Mouse (Mus musculus) hindbrain, embryonic 12.5 days (tissue): ENCODE results near the gene Rbm14. TPM values are rescaled to one million over a fixed set of nuclear protein-coding genes. Genes with fewer than 3 reads are reported as not detected.
A peak's percentile ranks its signal among the peaks of the same experiment; 100 is the strongest.

Experiments
- ATAC-seq: fragments of 200-750 bp; cut with Nextera tagmentation; 2 replicates; pipeline ENCODE4 v1.8.0; 2017; ENCODE audit warnings: moderate TSS enrichment; ENCODE audit not compliant: low FRiP score
- H3K27ac ChIP-seq: fragments of 300-500 bp; sonication (generic); 2 replicates; pipeline ENCODE4 v1.5.1; 2016; ENCODE audit warnings: mild to moderate bottlenecking
- H3K27me3 ChIP-seq: fragments of 300-500 bp; sonication (generic); 2 replicates; pipeline ENCODE4 v1.6.1; 2016; ENCODE audit warnings: mild to moderate bottlenecking
- H3K36me3 ChIP-seq: fragments of 300-500 bp; sonication (generic); 2 replicates; pipeline ENCODE4 v1.6.1; 2016; ENCODE audit warnings: mild to moderate bottlenecking
- H3K4me1 ChIP-seq: fragments of 300-500 bp; sonication (generic); 2 replicates; pipeline ENCODE4 v1.6.1; 2016
- H3K4me2 ChIP-seq: fragments of 300-500 bp; sonication (generic); replicated peaks from 2 replicates; pipeline ENCODE4 v1.6.1; 2016; ENCODE audit warnings: mild to moderate bottlenecking
- H3K4me3 ChIP-seq: fragments of 300-500 bp; sonication (generic); 2 replicates; pipeline ENCODE4 v1.5.1; 2016; ENCODE audit warnings: mild to moderate bottlenecking
- H3K9ac ChIP-seq: fragments of 300-500 bp; sonication (generic); 2 replicates; pipeline ENCODE4 v1.6.1; 2016; ENCODE audit warnings: mild to moderate bottlenecking, moderate library complexity
- H3K9me3 ChIP-seq: fragments of 300-500 bp; sonication (generic); replicated peaks from 2 replicates; pipeline ENCODE4 v1.6.1; 2016; ENCODE audit warnings: mild to moderate bottlenecking
- WGBS: fragments of 180-500 bp; shearing (Covaris S2); methylation state at CpG from one replicate; pipeline ENCODE4 v1.1.7; 2016; 5-methylcytosine and 5-hydroxymethylcytosine counted together
- polyA plus RNA-seq: library from polyadenylated mRNA; unstranded; fragments of >200 nt; fragmentation: Nextera tagmentation; extraction: Ambion mirVana; gene quantifications from 2 replicates; pipeline ENCODE4 v1.2.1, GENCODE M21; 2016

The Rbm14 gene
- polyA plus RNA-seq, result 96.0 and 97.9 TPM in 2 replicates

DNA sequence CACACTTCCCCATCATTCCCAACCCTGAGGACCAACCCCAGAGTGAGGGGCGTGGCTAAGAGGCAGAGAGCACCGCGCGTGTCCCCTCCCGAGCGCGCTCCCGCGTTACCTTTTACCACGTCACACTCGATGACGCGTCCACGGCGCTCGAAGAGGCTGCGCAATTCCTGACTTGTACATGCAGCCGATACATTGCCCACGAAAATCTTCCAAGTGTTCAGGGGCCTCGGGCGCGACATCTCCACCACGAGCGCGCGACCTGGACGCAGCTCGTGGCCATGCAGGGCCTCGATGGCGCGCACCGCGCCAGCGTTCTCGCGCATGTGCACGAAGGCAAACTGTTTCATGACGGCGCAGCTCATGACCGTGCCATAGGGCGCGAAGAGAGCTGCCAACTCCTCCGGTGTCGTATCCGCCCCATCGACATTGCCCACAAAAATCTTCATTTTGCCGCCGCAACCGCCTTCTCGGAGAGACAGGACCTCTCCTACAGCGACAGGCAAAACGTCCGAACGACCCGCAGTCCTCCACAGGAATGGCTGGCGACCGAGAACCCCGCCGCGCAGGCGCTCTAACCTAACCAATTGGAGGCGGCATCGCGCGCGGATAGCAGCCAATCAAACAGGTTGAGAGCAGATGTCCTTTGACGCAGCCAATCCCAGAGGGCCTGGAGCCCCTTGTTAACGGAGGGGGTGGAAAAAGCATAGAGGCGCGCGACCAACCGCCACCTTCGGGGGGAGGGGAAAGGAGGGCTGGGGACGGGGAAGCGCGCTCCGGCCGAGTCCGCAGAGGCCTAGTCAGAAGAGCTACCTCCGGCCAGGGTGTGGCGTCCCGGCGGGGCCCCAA, at the start of gene Rbm14, which contains the start of gene Gm21992:
Gene Rbm14, minus strand, starts transcription at position 572 of the 846 bp plus-strand sequence.
Gene Gm21992, minus strand, starts transcription at position 550 of the 846 bp plus-strand sequence.
- peak within 1 kb of the TSS; percentile 81 for H3K4me3 ChIP-seq
- peak within 1 kb of the TSS; percentile 93 for H3K27ac ChIP-seq
- H3K4me2 ChIP-seq, result peak within 1 kb of the TSS; percentile 96
- peaks cover 22% of the 10 kb centered on the region for H3K4me1 ChIP-seq
- no peaks in the 10 kb centered on the region for H3K36me3 ChIP-seq
- peak within 1 kb of the TSS; percentile 82 for H3K9ac ChIP-seq
- no peaks in the 10 kb centered on the region for H3K9me3 ChIP-seq
- WGBS, result under 1% methylated on average over 83 of the region's 83 CpGs
- no peaks in the 10 kb centered on the region for H3K27me3 ChIP-seq
- peak; percentile 99 for ATAC-seq

GRCm38 (mm10) chr19:4859081-4859480, 47.6 kb upstream of the Rbm14 start:
- WGBS, result 80% methylated on average over 6 of the region's 6 CpGs
- no peak for ATAC-seq
- no peak overlapping the region for H3K4me2 ChIP-seq
- H3K4me3 ChIP-seq, result no peak overlapping the region
- peaks cover 17% of the 10 kb centered on the region for H3K4me1 ChIP-seq
- H3K27ac ChIP-seq, result no peak overlapping the region
- peaks cover 16% of the 10 kb centered on the region for H3K36me3 ChIP-seq
- H3K9me3 ChIP-seq, result no peaks in the 10 kb centered on the region
- H3K27me3 ChIP-seq, result no peaks in the 10 kb centered on the region
- H3K9ac ChIP-seq, result no peak overlapping the region

GRCm38 (mm10) chr19:4855951-4856350, 44.5 kb upstream of the Rbm14 start:
- Histone ChIP-seq H3K9ac (no peak overlapping the region), H3K4me2 (peak overlapping the region; percentile 91), H3K27me3 (no peaks in the 10 kb centered on the region), H3K9me3 (no peaks in the 10 kb centered on the region), H3K27ac (no peak overlapping the region), H3K4me3 (peak overlapping the region; percentile 57), H3K36me3 (peaks cover 14% of the 10 kb centered on the region), H3K4me1 (peaks cover 14% of the 10 kb centered on the region)
- 73% methylated on average over 4 of the region's 4 CpGs for WGBS
- ATAC-seq, result no peak

DNA sequence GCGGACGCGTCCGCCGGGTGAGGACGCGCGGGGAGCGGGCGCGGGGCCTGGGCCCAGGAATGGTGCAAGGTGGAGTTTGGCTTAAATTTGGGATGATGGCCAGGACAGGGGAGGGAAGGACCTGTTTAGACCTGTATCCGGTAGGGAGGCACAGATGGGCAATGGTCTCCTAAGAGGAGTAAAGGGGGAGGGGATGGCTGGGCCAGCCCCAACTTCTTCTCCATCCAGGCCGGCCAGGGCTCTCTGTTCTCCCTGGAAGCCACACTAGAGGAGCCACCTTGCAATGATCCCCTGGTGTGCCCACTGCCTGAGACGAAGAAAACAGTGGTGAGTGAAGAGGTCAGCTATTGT, 44.0 kb upstream of the Rbm14 start:
- peaks cover 3% of the 10 kb centered on the region; the same call in 1 of the 2 replicates for H3K27me3 ChIP-seq
- H3K36me3 ChIP-seq, result peaks cover 9% of the 10 kb centered on the region
- H3K4me2 ChIP-seq, result peak overlapping the region; percentile 91
- peaks cover 14% of the 10 kb centered on the region for H3K4me1 ChIP-seq
- ATAC-seq, result no peak; the same call in 1 of the 2 replicates
- 0% methylated on average over 14 of the region's 14 CpGs for WGBS
- H3K9me3 ChIP-seq, result no peaks in the 10 kb centered on the region
- H3K4me3 ChIP-seq, result peak overlapping the region; percentile 57
- H3K27ac ChIP-seq, result peak overlapping the region; percentile 31; the same call in 1 of the 2 replicates
- peak overlapping the region; percentile 67 for H3K9ac ChIP-seq

DNA sequence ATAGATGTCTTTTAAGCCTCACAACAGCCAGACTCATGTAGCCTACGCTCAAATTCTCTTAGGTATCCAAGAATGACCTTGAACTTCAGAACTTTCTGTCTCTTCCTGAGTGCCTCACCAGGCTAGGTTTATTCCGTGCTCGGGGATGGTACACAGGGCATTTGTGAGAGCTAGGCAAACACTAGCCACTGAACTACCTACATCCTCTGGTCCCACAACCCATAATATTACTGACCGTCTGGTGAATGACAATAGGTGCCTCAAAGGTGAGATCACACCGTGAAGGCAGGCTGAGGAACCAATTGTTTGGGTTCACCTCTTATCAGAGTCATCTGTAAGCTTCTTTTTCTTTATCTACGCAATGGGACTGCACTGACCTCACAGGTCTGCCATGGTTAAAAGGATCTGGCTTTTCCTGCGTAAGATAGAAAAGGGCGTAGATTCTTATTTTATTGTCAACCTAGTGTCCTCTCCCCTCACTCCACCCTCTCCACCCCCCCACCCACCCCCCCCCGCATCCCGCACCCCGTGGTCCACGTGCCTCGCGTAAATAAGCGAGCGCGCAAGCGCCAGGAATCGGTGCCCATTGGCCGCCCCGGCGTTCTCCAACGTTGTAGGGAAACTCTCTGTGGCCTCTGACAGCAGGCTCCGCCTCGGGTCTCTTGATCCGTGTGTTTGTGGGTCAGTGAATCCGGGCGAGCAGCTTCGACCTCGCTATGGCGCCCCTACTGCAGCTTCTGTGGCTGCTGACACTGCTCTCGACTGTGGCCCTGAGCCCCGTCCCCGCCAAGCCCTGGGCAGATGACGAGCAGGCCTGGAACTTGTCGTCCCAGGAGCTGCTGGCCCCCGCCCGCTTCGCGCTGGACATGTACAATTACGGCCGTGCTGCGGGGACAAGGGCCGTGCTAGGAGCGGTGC, 43.4 kb upstream of the Rbm14 start, which contains the start of gene Ctsf:
Gene Ctsf, plus strand, starts transcription at position 579 of the 918 bp plus-strand sequence.
- Histone ChIP-seq H3K4me3 (peak within 1 kb of the TSS; percentile 57), H3K4me2 (peak within 1 kb of the TSS; percentile 91), H3K9me3 (no peaks in the 10 kb centered on the region), H3K27ac (peak within 1 kb of the TSS; percentile 31; the same call in 1 of the 2 replicates), H3K4me1 (peaks cover 14% of the 10 kb centered on the region), H3K27me3 (peaks cover 5% of the 10 kb centered on the region; the same call in 1 of the 2 replicates), H3K36me3 (0 out of 2 replicates have a peak, but pooled peaks cover 4% of the 10 kb centered on the region), H3K9ac (peak within 1 kb of the TSS; percentile 67)
- 5% methylated on average over 45 of the region's 45 CpGs for WGBS
- peak; percentile 91 for ATAC-seq

- Histone ChIP-seq H3K4me2 (no peak overlapping the region), H3K4me1 (peaks cover 4% of the 10 kb centered on the region; the same call in 1 of the 2 replicates), H3K9me3 (no peaks in the 10 kb centered on the region), H3K27me3 (peaks cover 5% of the 10 kb centered on the region; the same call in 1 of the 2 replicates), H3K36me3 (no peaks in the 10 kb centered on the region), H3K4me3 (no peak overlapping the region), H3K9ac (no peak overlapping the region), H3K27ac (no peak overlapping the region)
- 41% methylated on average over 5 of the region's 5 CpGs for WGBS
- ATAC-seq, result no peak
Measured at GRCm38 (mm10) chr19:4850281-4850680, 38.8 kb upstream of the Rbm14 start.

DNA sequence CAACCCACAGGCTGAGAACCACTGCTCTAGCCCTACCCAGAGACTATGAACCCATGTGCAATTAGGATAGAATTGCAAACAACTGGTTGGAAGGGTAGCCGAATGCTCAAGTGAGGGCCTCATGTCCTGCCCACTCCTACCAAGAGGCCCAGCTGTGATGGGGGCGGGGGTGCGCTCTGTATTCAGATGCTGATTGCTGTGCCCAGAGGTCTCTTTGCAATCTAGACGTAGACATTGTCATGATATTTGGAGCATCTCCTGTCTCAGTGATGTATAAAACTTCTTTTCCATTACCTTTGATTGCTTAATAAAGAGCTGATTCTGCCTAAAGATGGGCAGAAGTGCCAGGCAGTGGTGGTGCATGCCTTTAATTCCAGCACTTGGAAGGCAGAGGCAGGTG, 38.4 kb upstream of the Rbm14 start:
- WGBS, result 61% methylated on average over 4 of the region's 4 CpGs
- Histone ChIP-seq H3K27ac (no peak overlapping the region), H3K9ac (no peak overlapping the region), H3K4me1 (peaks cover 4% of the 10 kb centered on the region; the same call in 1 of the 2 replicates), H3K9me3 (no peaks in the 10 kb centered on the region), H3K4me2 (no peak overlapping the region), H3K4me3 (no peak overlapping the region), H3K36me3 (no peaks in the 10 kb centered on the region), H3K27me3 (peaks cover 5% of the 10 kb centered on the region; the same call in 1 of the 2 replicates)
- ATAC-seq, result no peak

- Histone ChIP-seq H3K36me3 (no peaks in the 10 kb centered on the region), H3K9ac (no peak overlapping the region), H3K4me1 (no peaks in the 10 kb centered on the region)
Measured at GRCm38 (mm10) chr19:4847490-4847889, 36.1 kb upstream of the Rbm14 start.

GRCm38 (mm10) chr19:4845846-4846245, 34.4 kb upstream of the Rbm14 start:
- 72% methylated on average over 2 of the region's 2 CpGs for WGBS
- peaks cover 19% of the 10 kb centered on the region for H3K27me3 ChIP-seq
- H3K4me3 ChIP-seq, result no peak overlapping the region
- ATAC-seq, result no peak
- H3K36me3 ChIP-seq, result no peaks in the 10 kb centered on the region
- H3K4me2 ChIP-seq, result no peak overlapping the region
- no peaks in the 10 kb centered on the region for H3K4me1 ChIP-seq
- no peak overlapping the region for H3K9ac ChIP-seq
- H3K27ac ChIP-seq, result no peak overlapping the region
- H3K9me3 ChIP-seq, result no peaks in the 10 kb centered on the region

More at GRCm38 (mm10) chr19:4847490-4847889, 36.1 kb upstream of the Rbm14 start:
- Histone ChIP-seq H3K27ac (no peak overlapping the region), H3K4me3 (no peak overlapping the region), H3K9me3 (no peaks in the 10 kb centered on the region), H3K4me2 (no peak overlapping the region), H3K27me3 (peaks cover 5% of the 10 kb centered on the region; the same call in 1 of the 2 replicates)
- 42% methylated on average over 7 of the region's 7 CpGs for WGBS
- no peak for ATAC-seq

DNA sequence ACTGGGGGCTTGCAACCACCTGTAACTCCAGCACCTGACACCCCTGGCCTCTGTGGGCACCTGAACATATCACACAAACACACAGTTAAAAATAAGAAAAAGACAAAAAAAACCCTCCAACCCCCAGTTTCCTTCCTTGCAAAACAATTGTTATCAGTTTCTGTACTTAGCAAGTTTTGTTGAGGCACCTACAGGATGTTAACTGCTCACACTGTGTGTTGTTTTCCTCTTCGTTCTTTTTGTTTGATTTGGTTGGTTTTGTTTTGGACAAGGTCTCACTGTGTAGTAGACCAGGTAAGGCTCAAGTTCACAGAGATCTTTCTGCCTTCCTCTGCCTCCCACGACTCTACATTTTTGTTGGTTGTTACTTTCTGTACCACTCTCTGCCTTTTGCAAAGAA, 31.2 kb upstream of the Rbm14 start:
- Histone ChIP-seq H3K4me1 (peaks cover 17% of the 10 kb centered on the region), H3K9me3 (no peaks in the 10 kb centered on the region), H3K36me3 (no peaks in the 10 kb centered on the region), H3K27me3 (peaks cover 28% of the 10 kb centered on the region), H3K4me2 (no peak overlapping the region), H3K27ac (no peak overlapping the region), H3K4me3 (no peak overlapping the region), H3K9ac (no peak overlapping the region)
- 66% methylated on average over 2 of the region's 2 CpGs for WGBS
- ATAC-seq, result no peak

DNA sequence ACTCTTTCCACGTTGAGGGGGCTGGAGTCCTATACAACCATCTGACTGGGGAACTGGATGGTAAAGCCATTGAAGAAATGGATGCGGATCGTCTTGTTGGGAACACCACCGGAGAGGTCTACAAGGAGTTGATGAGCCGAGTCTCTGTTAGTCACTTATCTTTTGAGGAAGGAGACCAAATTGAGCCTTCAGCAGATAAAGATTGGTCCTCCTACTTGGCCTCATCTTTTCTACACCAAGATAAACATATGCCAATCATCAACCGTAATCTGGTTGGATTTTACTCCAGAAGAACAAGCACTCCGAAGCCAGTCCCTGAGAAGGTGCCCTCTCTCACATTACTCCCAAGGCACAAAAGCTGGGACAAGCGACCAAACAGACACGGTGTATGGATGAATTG, 29.4 kb upstream of the Rbm14 start:
- H3K4me1 ChIP-seq, result peaks cover 17% of the 10 kb centered on the region
- H3K36me3 ChIP-seq, result no peaks in the 10 kb centered on the region
- 84% methylated on average over 9 of the region's 9 CpGs for WGBS
- ATAC-seq, result no peak
- H3K4me2 ChIP-seq, result no peak overlapping the region
- H3K9ac ChIP-seq, result no peak overlapping the region
- no peaks in the 10 kb centered on the region for H3K9me3 ChIP-seq
- no peak overlapping the region for H3K27ac ChIP-seq
- H3K4me3 ChIP-seq, result no peak overlapping the region
- H3K27me3 ChIP-seq, result peaks cover 28% of the 10 kb centered on the region

- Histone ChIP-seq H3K4me1 (peaks cover 17% of the 10 kb centered on the region), H3K4me2 (peak within 1 kb of the TSS; percentile 95), H3K9me3 (no peaks in the 10 kb centered on the region), H3K9ac (peak within 1 kb of the TSS; percentile 72), H3K36me3 (peaks cover under 1% of the 10 kb centered on the region; the same call in 1 of the 2 replicates), H3K27ac (no peak within 1 kb of the TSS), H3K4me3 (peak within 1 kb of the TSS; percentile 59), H3K27me3 (peaks cover 28% of the 10 kb centered on the region)
- peak; percentile 96 for ATAC-seq
- WGBS, result under 1% methylated on average over 25 of the region's 25 CpGs
Measured at GRCm38 (mm10) chr19:4839149-4839548, 27.7 kb upstream of the Rbm14 start, which contains the start of the genes Ccs and Ccdc87. Gene Ccs (minus strand): TSS chr19:4839332. Gene Ccdc87 (plus strand): TSS chr19:4839366.
